Mouse (Mus musculus) kidney, postnatal 36 days (tissue): ENCODE measurements at regions not wholly inside any gene's neighbourhood (a gene's known extent, or its start where the extent isn't known, plus 50 kb on each side); places are given as distances from the start of the nearest gene placed in this dataset.

Experiments used
- DNase-seq, 2 experiments: peaks; one replicate each; pipeline ENCODE4 v3.0.0; 2021 to 2022; ENCODE audit warnings: mixed read lengths in 2 of 2

GRCm38 (mm10) chr10:20891426-20891825 lies 60.9 kb upstream of the Ahi1 start:
- no peak for DNase-seq

DNA sequence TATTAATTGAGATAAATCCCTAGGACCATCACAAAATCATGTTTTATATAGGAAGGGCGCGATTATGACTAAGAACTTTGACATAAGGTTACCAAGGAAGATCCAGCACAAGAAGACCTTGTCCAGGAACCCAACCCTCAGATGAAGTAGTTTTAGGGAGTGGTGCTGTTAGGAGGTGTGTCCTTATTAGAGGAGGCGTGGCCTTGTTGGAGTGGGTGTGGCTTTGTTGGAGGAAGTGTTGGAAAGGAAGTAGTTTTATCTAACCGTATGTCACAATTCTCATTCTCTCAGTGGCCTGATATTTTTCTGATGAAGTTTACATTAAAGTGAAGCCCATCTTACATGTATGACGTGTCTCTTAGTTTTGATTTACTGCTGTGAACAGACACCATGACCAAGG lies 68.7 kb upstream of the Ahi1 start:
- no peak for DNase-seq

DNA sequence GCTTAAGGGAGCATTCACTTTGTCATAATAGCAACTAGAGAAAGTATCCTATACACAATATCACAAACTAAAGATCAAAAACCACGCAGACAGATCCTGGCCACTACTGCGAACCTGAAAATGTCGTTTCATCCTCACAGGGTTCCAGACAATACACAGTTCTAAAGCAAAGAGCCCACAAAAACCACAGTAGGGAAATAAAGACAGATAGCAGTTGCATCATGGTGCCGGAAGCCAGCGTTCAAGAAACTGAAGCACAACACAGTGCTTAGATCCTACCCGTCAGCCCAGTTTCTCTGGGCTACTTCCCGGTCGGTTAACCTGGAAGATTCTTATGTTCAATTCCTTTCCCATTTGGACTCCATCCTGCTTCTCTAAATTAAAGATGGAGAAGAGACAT lies 69.7 kb upstream of the Ahi1 start:
- DNase-seq: no peak

- no peak for DNase-seq
These were observed 72.1 kb upstream of the Ahi1 start for GRCm38 (mm10) chr10:20880251-20880650.

DNA sequence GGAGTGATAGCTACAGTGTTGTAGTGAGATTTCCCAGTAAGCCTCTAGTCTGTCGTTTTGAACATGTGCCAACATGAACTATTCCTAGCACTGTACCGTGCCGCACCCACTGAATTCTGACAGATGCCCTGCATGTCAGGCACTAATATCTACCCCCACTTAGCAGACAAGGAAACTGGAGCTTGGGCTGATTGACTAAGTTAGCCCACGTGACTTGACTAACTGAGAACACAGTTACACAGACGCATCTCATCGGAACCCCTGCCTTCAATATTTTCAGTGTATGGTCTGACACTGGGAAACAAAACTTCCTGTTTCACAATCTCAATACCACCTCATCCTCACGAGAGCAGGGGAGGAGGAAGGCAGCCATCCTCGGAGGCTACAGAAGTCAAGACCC lies 72.9 kb upstream of the Ahi1 start:
- DNase-seq: no peak

- DNase-seq: no peak
These were observed 85.3 kb upstream of the Ahi1 start for GRCm38 (mm10) chr10:20867076-20867475.

GRCm38 (mm10) chr10:20865031-20865430 lies 87.3 kb upstream of the Ahi1 start:
- DNase-seq: no peak

- DNase-seq: no peak
These were observed 94.9 kb upstream of the Ahi1 start for GRCm38 (mm10) chr10:20857413-20857812.

- DNase-seq: no peak
These were observed 97.6 kb upstream of the Ahi1 start for GRCm38 (mm10) chr10:20854621-20855363.

- peak; percentile 28 to 57 for DNase-seq
These were observed 105.1 kb upstream of the Ahi1 start for GRCm38 (mm10) chr10:20847287-20847686.

- DNase-seq: no peak
These were observed 109.1 kb upstream of the Ahi1 start for GRCm38 (mm10) chr10:20843277-20843676.

GRCm38 (mm10) chr10:20842131-20842530 lies 110.2 kb upstream of the Ahi1 start:
- peak; percentile 21 to 47 for DNase-seq

GRCm38 (mm10) chr10:20841430-20842040 lies 110.8 kb upstream of the Ahi1 start:
- DNase-seq: peak; percentile 33 to 64

DNA sequence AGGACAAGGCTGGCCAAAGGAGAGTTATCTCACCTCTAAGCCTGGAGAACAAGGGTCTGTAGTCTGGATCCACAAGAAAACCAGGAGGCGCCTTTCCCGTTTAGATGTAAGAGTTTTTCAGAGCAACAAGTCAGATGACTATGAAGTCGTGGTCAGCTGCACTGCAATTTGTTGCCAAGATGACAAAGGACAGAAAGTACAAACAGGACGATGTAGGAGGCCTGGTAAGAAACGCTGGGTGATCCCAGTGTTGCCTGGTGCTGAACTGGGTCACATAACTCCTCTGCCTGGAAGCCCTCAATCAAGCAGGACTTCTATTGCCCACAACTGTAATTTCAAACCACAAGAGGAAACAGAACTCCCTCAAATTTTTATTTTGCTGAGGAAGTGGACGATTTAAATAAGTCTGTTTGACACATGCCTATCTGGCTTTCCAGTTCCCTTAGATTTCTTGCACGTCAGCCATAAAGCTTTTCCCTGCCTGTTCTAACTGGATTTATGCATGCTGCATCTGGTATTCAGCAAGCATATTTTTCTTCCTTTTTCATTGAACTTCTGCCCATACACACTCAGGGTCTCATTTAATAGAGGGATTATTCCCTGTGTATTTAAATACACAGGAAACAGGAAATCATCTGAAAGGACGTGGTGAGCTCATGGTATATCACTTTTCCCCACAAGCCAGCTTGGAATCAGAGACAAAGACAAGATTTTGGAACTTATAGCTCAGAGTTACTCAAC lies 113.5 kb upstream of the Ahi1 start:
- DNase-seq: peak; percentile 65 to 70

- DNase-seq: peak in 1 of 2 experiments; percentile 18
These were observed 111.9 kb upstream of the Pde7b start for GRCm38 (mm10) chr10:20836816-20837215.

DNA sequence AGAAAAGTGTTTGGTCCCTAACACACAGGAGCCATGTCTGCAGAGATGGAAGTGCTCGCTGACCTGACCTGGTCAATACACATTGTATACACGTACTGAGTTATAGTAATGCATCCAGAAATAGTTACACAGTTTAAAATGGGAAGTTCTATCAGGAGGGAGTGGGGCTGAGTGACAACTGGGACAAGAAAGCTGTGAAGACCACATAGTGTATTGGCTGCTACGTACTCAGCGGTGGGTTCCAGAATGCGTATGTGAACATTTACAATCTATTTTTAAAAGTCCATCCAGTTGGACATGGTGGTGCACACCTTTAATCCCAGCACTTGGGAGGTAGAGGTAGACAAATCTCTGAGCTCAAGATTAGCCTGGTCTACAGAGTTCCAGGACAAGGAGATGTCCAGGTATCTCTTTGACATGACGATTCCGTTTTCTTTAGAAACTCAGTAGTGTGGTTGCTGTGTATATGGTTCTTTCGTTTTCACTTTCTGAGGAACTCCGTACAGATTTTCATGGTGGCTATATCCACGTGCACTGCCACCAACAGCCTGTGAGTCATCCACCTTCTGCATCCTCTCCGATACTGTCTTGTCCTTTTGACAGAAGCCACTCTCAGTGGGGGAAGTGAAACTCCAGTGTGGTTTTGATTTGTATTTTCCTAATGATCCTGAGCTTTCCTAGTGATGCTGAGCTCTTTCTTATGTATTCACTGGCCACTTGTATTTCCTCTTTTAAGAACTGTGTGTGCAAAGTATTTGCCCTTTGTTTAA lies 110.1 kb upstream of the Pde7b start:
- peak in 1 of 2 experiments; percentile 13 for DNase-seq

DNA sequence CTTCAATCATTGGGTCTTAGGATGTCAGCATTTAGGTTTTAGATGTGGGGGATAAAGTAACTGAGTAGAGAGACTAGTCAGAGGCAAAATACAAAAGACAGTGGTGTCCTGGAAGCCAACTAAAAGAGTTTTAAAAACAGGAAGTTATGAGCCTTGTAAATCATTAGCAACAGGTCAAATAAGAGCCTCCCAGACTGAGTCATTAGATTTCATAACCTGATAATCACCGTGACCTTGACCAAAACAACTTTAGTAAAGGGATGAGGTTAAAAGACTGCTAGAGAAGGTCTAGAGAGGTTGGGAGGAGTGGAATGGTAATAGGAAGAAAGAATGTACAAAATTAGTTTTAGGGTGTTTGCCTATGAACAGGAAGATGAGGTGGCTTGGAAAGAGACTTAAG lies 103.4 kb upstream of the Pde7b start:
- DNase-seq: peak in 1 of 2 experiments; percentile 42

- no peak for DNase-seq
These were observed 102.6 kb upstream of the Pde7b start for GRCm38 (mm10) chr10:20827473-20827872.

GRCm38 (mm10) chr10:20818548-20818947 lies 93.7 kb upstream of the Pde7b start:
- DNase-seq: no peak

- DNase-seq: no peak
These were observed 74.9 kb upstream of the Pde7b start for GRCm38 (mm10) chr10:20799792-20800191.

GRCm38 (mm10) chr10:20798400-20798799 lies 73.5 kb upstream of the Pde7b start:
- no peak for DNase-seq

- DNase-seq: no peak
These were observed 69.1 kb upstream of the Pde7b start for GRCm38 (mm10) chr10:20793956-20794355.

- no peak for DNase-seq
These were observed 56.1 kb upstream of the Pde7b start for GRCm38 (mm10) chr10:20780946-20781345.
